Mouse (Mus musculus) cerebral cortex, adult 2 months (tissue): ENCODE measurements around the gene Kcnq2.

Source experiments
- WGBS: fragments of 180-500 bp; shearing (Covaris S2); methylation state at CpG from one replicate; pipeline ENCODE4 v1.1.7; 2018; 5-methylcytosine and 5-hydroxymethylcytosine counted together

Kcnq2 gene

GRCm38 (mm10) chr2:181134591-181135445 is at the start of gene Kcnq2:
Gene Kcnq2, minus strand, starts transcription at chr2:181135300.
- WGBS, result under 1% methylated on average over 104 of the region's 104 CpGs

- 29% methylated on average over 6 of the region's 6 CpGs for WGBS
Measured at GRCm38 (mm10) chr2:181180898-181181297, 45.8 kb upstream of the Kcnq2 start.

GRCm38 (mm10) chr2:181178471-181178870 is 43.4 kb upstream of the Kcnq2 start:
- WGBS, result 89% methylated on average over 5 of the region's 5 CpGs

- 80% methylated on average over 3 of the region's 3 CpGs for WGBS
Measured at GRCm38 (mm10) chr2:181178015-181178414, 42.9 kb upstream of the Kcnq2 start.

GRCm38 (mm10) chr2:181174646-181175045 is 39.5 kb upstream of the Kcnq2 start:
- 46% methylated on average over 3 of the region's 3 CpGs for WGBS

GRCm38 (mm10) chr2:181166469-181166868 is 31.4 kb upstream of the Kcnq2 start:
- WGBS, result 89% methylated on average over 5 of the region's 5 CpGs

GRCm38 (mm10) chr2:181160821-181161220 is 25.7 kb upstream of the Kcnq2 start:
- WGBS, result 24% methylated on average over 4 of the region's 4 CpGs

GRCm38 (mm10) chr2:181159771-181160170 is 24.7 kb upstream of the Kcnq2 start:
- 7% methylated on average over 2 of the region's 2 CpGs for WGBS

- 18% methylated on average over 7 of the region's 7 CpGs for WGBS
Measured at GRCm38 (mm10) chr2:181159091-181159514, 24.0 kb upstream of the Kcnq2 start.

- 69% methylated on average over 2 of the region's 2 CpGs for WGBS
Measured at GRCm38 (mm10) chr2:181158471-181158870, 23.4 kb upstream of the Kcnq2 start.

GRCm38 (mm10) chr2:181157716-181158302 is 22.7 kb upstream of the Kcnq2 start:
- 49% methylated on average over 6 of the region's 6 CpGs for WGBS

GRCm38 (mm10) chr2:181157180-181157579 is 22.1 kb upstream of the Kcnq2 start:
- 65% methylated on average over 4 of the region's 4 CpGs for WGBS

- 3% methylated on average over 55 of the region's 55 CpGs for WGBS
Measured at GRCm38 (mm10) chr2:181156248-181157121, 21.4 kb upstream of the Kcnq2 start, which contains the start of gene Eef1a2. Gene Eef1a2, minus strand, starts transcription at chr2:181157014.

GRCm38 (mm10) chr2:181155801-181156200 is 20.7 kb upstream of the Kcnq2 start:
- WGBS, result 15% methylated on average over 4 of the region's 4 CpGs

GRCm38 (mm10) chr2:181154831-181155415 is 19.8 kb upstream of the Kcnq2 start:
- WGBS, result 50% methylated on average over 8 of the region's 8 CpGs

- 46% methylated on average over 3 of the region's 3 CpGs for WGBS
Measured at GRCm38 (mm10) chr2:181154361-181154760, 19.3 kb upstream of the Kcnq2 start.

- WGBS, result 15% methylated on average over 1 of the region's 1 CpGs
Measured at GRCm38 (mm10) chr2:181153837-181154236, 18.7 kb upstream of the Kcnq2 start.

- WGBS, result 52% methylated on average over 1 of the region's 1 CpGs
Measured at GRCm38 (mm10) chr2:181153131-181153530, 18.0 kb upstream of the Kcnq2 start.

GRCm38 (mm10) chr2:181152701-181153100 is 17.6 kb upstream of the Kcnq2 start:
- WGBS, result 52% methylated on average over 17 of the region's 17 CpGs

GRCm38 (mm10) chr2:181150281-181150680 is 15.2 kb upstream of the Kcnq2 start:
- WGBS, result 45% methylated on average over 6 of the region's 6 CpGs

- WGBS, result 13% methylated on average over 31 of the region's 31 CpGs
Measured at GRCm38 (mm10) chr2:181148318-181148955, 13.3 kb upstream of the Kcnq2 start.
